Mouse (Mus musculus) intestine, embryonic 15.5 days (tissue): ENCODE measurements at regions not wholly inside any gene's neighbourhood (a gene's known extent, or its start where the extent isn't known, plus 50 kb on each side); places are given as distances from the start of the nearest gene placed in this dataset.
A peak's percentile ranks its signal among the peaks of the same experiment; 100 is the strongest.

ENCODE experiments used
- ATAC-seq: fragments of 200-750 bp; cut with Nextera tagmentation; 2 replicates; pipeline ENCODE4 v1.8.0; 2017; ENCODE audit warnings: moderate TSS enrichment, moderate library complexity
- H3K27ac ChIP-seq: fragments of 300-500 bp; sonication (generic); 2 replicates; pipeline ENCODE4 v1.5.1; 2015; ENCODE audit warnings: mild to moderate bottlenecking, inconsistent platforms
- H3K27me3 ChIP-seq: fragments of 300-500 bp; sonication (generic); replicated peaks from 2 replicates; pipeline ENCODE4 v1.6.1; 2015; ENCODE audit warnings: inconsistent platforms
- H3K36me3 ChIP-seq: fragments of 300-500 bp; sonication (generic); 2 replicates; pipeline ENCODE4 v1.6.1; 2015; ENCODE audit warnings: inconsistent platforms
- H3K4me1 ChIP-seq: fragments of 300-500 bp; sonication (generic); replicated peaks from 2 replicates; pipeline ENCODE4 v1.6.1; 2015; ENCODE audit warnings: inconsistent platforms
- H3K4me2 ChIP-seq: fragments of 300-500 bp; sonication (generic); replicated peaks from 2 replicates; pipeline ENCODE4 v1.6.1; 2015; ENCODE audit warnings: mild to moderate bottlenecking, inconsistent platforms
- H3K4me3 ChIP-seq: fragments of 300-500 bp; sonication (generic); replicated peaks from 2 replicates; pipeline ENCODE4 v1.5.1; 2015; ENCODE audit warnings: inconsistent platforms
- H3K9ac ChIP-seq: fragments of 300-500 bp; sonication (generic); 2 replicates; pipeline ENCODE4 v1.6.1; 2015; ENCODE audit warnings: inconsistent platforms
- H3K9me3 ChIP-seq: fragments of 300-500 bp; sonication (generic); 2 replicates; pipeline ENCODE4 v1.6.1; 2016; ENCODE audit warnings: inconsistent platforms
- WGBS: fragments of 180-500 bp; shearing (Covaris S2); methylation state at CpG from one replicate; pipeline ENCODE4 v1.1.7; 2015; 5-methylcytosine and 5-hydroxymethylcytosine counted together

- ATAC-seq = no peak
- 83% methylated on average over 10 of the region's 10 CpGs for WGBS
Observed at GRCm38 (mm10) chr14:68022925-68023324, 1271.2 kb downstream of the Synb start.

GRCm38 (mm10) chr14:68021240-68021639 is 1272.9 kb downstream of the Synb start:
- H3K9ac ChIP-seq = no peak overlapping the region
- H3K27me3 ChIP-seq = no peaks in the 10 kb centered on the region
- H3K4me2 ChIP-seq = no peak overlapping the region
- WGBS = 57% methylated on average over 7 of the region's 7 CpGs
- no peaks in the 10 kb centered on the region for H3K4me1 ChIP-seq
- ATAC-seq = no peak
- H3K9me3 ChIP-seq = no peaks in the 10 kb centered on the region
- no peak overlapping the region for H3K4me3 ChIP-seq
- no peaks in the 10 kb centered on the region for H3K36me3 ChIP-seq
- no peak overlapping the region for H3K27ac ChIP-seq

More at GRCm38 (mm10) chr14:68022925-68023324, 1271.2 kb downstream of the Synb start:
- Histone ChIP-seq H3K4me3 (no peak overlapping the region), H3K27me3 (no peaks in the 10 kb centered on the region), H3K9me3 (no peaks in the 10 kb centered on the region), H3K27ac (no peak overlapping the region), H3K36me3 (no peaks in the 10 kb centered on the region), H3K9ac (no peak overlapping the region), H3K4me2 (no peak overlapping the region), H3K4me1 (no peaks in the 10 kb centered on the region)

- Histone ChIP-seq H3K4me1 (no peaks in the 10 kb centered on the region), H3K36me3 (no peaks in the 10 kb centered on the region), H3K4me3 (no peak overlapping the region), H3K27ac (no peak overlapping the region), H3K4me2 (no peak overlapping the region), H3K9ac (no peak overlapping the region), H3K27me3 (no peaks in the 10 kb centered on the region), H3K9me3 (no peaks in the 10 kb centered on the region)
- WGBS = 81% methylated on average over 6 of the region's 6 CpGs
- ATAC-seq = no peak
Observed at GRCm38 (mm10) chr14:68020769-68021168, 1273.3 kb downstream of the Synb start.

GRCm38 (mm10) chr14:68018686-68019085 is 1275.4 kb downstream of the Synb start:
- no peaks in the 10 kb centered on the region for H3K36me3 ChIP-seq
- H3K4me2 ChIP-seq = no peak overlapping the region
- H3K9ac ChIP-seq = no peak overlapping the region
- H3K4me1 ChIP-seq = no peaks in the 10 kb centered on the region
- no peak overlapping the region for H3K27ac ChIP-seq
- H3K27me3 ChIP-seq = no peaks in the 10 kb centered on the region
- H3K9me3 ChIP-seq = no peaks in the 10 kb centered on the region
- ATAC-seq = no peak
- no peak overlapping the region for H3K4me3 ChIP-seq

GRCm38 (mm10) chr14:67996790-67997417 is 1297.2 kb downstream of the Synb start:
- Histone ChIP-seq H3K4me3 (no peak overlapping the region), H3K9me3 (no peaks in the 10 kb centered on the region), H3K4me1 (no peaks in the 10 kb centered on the region), H3K4me2 (no peak overlapping the region), H3K27ac (no peak overlapping the region), H3K9ac (no peak overlapping the region), H3K27me3 (no peaks in the 10 kb centered on the region), H3K36me3 (no peaks in the 10 kb centered on the region)
- ATAC-seq = peak; percentile 36; the same call in 1 of the 2 replicates
- 75% methylated on average over 7 of the region's 7 CpGs for WGBS

GRCm38 (mm10) chr14:67993611-67994051 is 1300.5 kb downstream of the Synb start:
- WGBS = 63% methylated on average over 13 of the region's 13 CpGs
- ATAC-seq = no peak
- H3K4me2 ChIP-seq = no peak overlapping the region
- H3K36me3 ChIP-seq = no peaks in the 10 kb centered on the region
- H3K4me1 ChIP-seq = no peaks in the 10 kb centered on the region
- no peak overlapping the region for H3K4me3 ChIP-seq
- no peak overlapping the region for H3K9ac ChIP-seq
- no peaks in the 10 kb centered on the region for H3K9me3 ChIP-seq
- H3K27me3 ChIP-seq = no peaks in the 10 kb centered on the region
- no peak overlapping the region for H3K27ac ChIP-seq

- Histone ChIP-seq H3K27ac (no peak overlapping the region), H3K4me3 (no peak overlapping the region), H3K9me3 (no peaks in the 10 kb centered on the region), H3K4me2 (no peak overlapping the region), H3K4me1 (no peaks in the 10 kb centered on the region), H3K36me3 (no peaks in the 10 kb centered on the region), H3K27me3 (no peaks in the 10 kb centered on the region), H3K9ac (no peak overlapping the region)
- ATAC-seq = no peak
- 14% methylated on average over 8 of the region's 8 CpGs for WGBS
Observed at GRCm38 (mm10) chr14:67993142-67993541, 1301.0 kb downstream of the Synb start.

- Histone ChIP-seq H3K9ac (no peak overlapping the region), H3K4me2 (no peak overlapping the region), H3K4me1 (no peaks in the 10 kb centered on the region), H3K4me3 (no peak overlapping the region), H3K27me3 (no peaks in the 10 kb centered on the region), H3K36me3 (no peaks in the 10 kb centered on the region), H3K27ac (no peak overlapping the region), H3K9me3 (no peaks in the 10 kb centered on the region)
- ATAC-seq = no peak
- 62% methylated on average over 6 of the region's 6 CpGs for WGBS
Observed at GRCm38 (mm10) chr14:67992088-67992487, 1302.0 kb downstream of the Synb start.

GRCm38 (mm10) chr14:67990271-67990670 is 1303.8 kb downstream of the Synb start:
- Histone ChIP-seq H3K9me3 (no peaks in the 10 kb centered on the region), H3K36me3 (no peaks in the 10 kb centered on the region), H3K4me1 (no peaks in the 10 kb centered on the region), H3K9ac (no peak overlapping the region), H3K4me3 (no peak overlapping the region), H3K27me3 (no peaks in the 10 kb centered on the region), H3K4me2 (no peak overlapping the region), H3K27ac (no peak overlapping the region)
- no peak for ATAC-seq
- 69% methylated on average over 3 of the region's 3 CpGs for whole genome bisulfite sequencing
